Mouse (Mus musculus): ENCODE measurements around the gene Gm7980.
"Not testable (repeated sequence)": the region's sequence is repeated elsewhere in the genome, so short reads cannot be mapped to it uniquely, and the experiment has no call there.

Gm7980 gene

DNA sequence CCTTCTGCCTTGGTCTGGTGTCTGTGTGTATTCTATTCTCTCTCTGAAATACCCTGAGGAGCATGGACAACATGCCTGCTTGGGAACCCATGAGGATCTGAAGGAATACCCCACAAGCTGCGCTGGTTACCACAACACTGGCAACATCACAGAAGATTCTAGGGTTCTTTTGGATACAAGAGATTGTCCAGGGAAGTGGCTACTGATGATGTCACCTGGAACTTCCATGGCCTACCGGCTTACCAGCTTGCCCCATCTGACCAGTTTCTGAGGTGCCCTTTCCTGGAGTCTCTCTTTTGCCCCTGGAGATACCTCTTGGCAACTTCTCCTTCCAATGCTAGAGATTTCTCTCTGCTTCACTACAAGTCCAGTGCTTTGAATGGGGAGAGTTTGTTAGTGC is at the start of gene Gm7980:
Gene Gm7980 (minus strand): TSS at position 101 of the 400 bp plus-strand sequence.
- DNase-seq (ENCODE audit: inconsistent ontology term) = not testable (repeated sequence)

DNA sequence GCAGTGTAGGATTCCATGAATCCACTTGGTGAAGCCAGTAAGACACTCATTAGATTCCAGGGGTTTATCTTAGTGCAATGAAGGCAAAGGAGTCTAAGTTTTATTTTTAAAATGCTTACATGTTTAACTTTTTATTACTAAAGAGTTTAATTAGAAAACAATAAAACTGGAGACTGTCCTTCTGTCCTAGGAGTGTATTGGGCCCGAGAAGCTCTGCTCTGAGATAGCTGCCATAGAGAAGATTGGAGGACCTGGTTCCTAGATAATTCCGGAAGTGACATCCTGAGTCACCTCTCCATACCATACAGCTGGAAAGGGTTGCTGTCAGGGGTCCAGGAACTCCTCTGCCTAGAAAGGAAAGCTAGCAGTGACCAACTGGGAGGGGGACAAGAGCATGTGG is 36.6 kb upstream of the Gm7980 start, which contains the start of gene 1700024B05Rik:
Gene 1700024B05Rik (plus strand): TSS at position 301 of the 400 bp plus-strand sequence.
- not testable (repeated sequence) for DNase-seq (ENCODE audit: inconsistent ontology term)

DNA sequence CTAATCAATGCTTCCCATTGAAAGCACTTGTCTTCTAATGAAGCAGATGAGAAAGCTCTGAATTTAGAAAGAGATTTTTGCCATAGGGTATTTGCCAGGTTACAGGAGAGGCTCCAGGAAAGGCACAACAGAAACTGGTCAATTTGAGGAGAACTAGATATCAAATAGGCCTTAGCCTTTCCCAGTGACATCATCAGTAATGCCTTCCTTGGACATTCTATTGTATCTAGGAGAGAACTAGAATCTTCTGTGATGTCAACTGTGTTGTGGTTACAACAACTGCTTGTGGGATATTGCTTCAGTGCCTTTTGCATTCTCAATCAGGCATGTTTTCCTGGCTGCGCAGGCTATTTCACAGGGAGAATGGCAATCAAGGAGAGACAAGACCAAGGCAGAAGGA is 17.6 kb upstream of the Gm7980 start, which contains the start of gene 1700049E17Rik1:
Gene 1700049E17Rik1 (plus strand): TSS at position 301 of the 400 bp plus-strand sequence.
- not testable (repeated sequence) for DNase-seq (ENCODE audit: inconsistent ontology term)

All from Muller cell, postnatal 12 days (primary cell).